Comparison of ENCODE assay signal across 23 mouse cellular contexts in the genomic region with DNA sequence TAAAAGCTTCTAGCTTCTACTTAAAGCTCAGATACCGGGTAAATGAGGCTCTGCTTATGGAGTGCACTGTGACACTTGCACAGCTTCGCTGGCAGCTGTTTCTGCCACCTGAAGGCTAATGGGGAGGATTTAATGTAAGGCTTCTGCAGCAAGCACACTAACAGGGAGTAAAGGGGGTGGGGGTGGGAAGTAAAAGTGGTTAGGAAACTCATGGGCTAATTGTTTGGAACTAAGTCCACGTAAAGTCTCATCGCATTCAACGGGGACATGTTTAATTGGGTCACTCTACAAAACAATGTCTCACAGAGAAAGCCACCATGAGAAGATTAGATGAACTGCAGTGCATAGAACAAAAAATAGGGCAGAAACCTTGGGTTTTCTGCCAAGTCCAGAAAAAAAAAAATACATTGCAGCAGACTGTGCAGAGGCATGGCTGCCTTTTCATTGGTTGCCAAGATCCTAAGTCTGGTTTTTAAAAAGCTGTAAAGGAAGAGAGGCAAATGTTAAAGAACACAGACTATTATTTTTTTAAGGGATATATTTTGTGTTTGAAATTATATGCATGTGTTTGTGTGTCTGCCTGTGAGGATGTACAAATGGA. TPM values are rescaled to one million over a fixed set of nuclear protein-coding genes. Genes with fewer than 3 reads are reported as not detected.
DNase-seq lines count a peak whose midpoint lies in the region; ATAC-seq and TF ChIP-seq lines count a peak whose summit lies in the region.
"Had no signal": no experiment of that assay in that cellular context is flagged by ENCODE, and none has a peak within 500 bp of the region (broad histone marks: within the 10 kb centered on the region; RNA-seq: fewer than 3 reads in every experiment).

No protein-coding gene starts in this region.

- no peak; the same call in 1 of the 2 replicates for TF ChIP-seq CTCF in left cerebral cortex, adult 2 months (IDR thresholded peaks at IDR 0.05)

- peak; percentile 54; the same call in 1 of the 2 replicates for ATAC-seq in forebrain, embryonic 14.5 days
- ATAC-seq in forebrain, embryonic 11.5 days (replicated peaks; ENCODE audit: low FRiP score): no peak
- ATAC-seq in granulocyte monocyte progenitor cell, adult 5-6 weeks (replicated peaks; ENCODE audit: poor library complexity, severe bottlenecking): no peak
- ATAC-seq: midbrain, embryonic 13.5 days had no signal

- intact Hi-C loops in left cerebral cortex, adult 2 months (cut with DNase I): no loop called here

- no peak overlapping the region for H3K9ac ChIP-seq in forebrain, embryonic 14.5 days (ENCODE audit: low read length)
- H3K9ac ChIP-seq in forebrain, embryonic 11.5 days (ENCODE audit: low read length): no peak overlapping the region
- H3K9ac ChIP-seq: heart, embryonic 15.5 days; limb, embryonic 13.5 days; liver, embryonic 13.5 days; lung, embryonic 15.5 days; midbrain, embryonic 13.5 days; neural tube, embryonic 15.5 days had no signal

- H3K27ac ChIP-seq in forebrain, embryonic 14.5 days (ENCODE audit: low read depth, low read length): no peak overlapping the region
- H3K27ac ChIP-seq in forebrain, embryonic 11.5 days (ENCODE audit: low read depth, low read length): no peak overlapping the region
- H3K27ac ChIP-seq in left cerebral cortex, adult 2 months: 0 out of 2 replicates have a peak overlapping the region, but pooled peaks have one; percentile 56
- H3K27ac ChIP-seq: heart, adult 2 months; heart, embryonic 15.5 days; limb, embryonic 13.5 days; liver, embryonic 13.5 days; lung, embryonic 15.5 days; midbrain, embryonic 13.5 days; neural tube, embryonic 15.5 days; stomach, postnatal 0 days had no signal

- H3K36me3 ChIP-seq in forebrain, embryonic 14.5 days (ENCODE audit: control insufficient read depth, insufficient read depth, low read length): no peaks in the 10 kb centered on the region
- no peaks in the 10 kb centered on the region for H3K36me3 ChIP-seq in forebrain, embryonic 11.5 days (ENCODE audit: control insufficient read depth, insufficient read depth, low read length)
- H3K36me3 ChIP-seq: heart, embryonic 15.5 days; limb, embryonic 13.5 days; liver, embryonic 13.5 days; lung, embryonic 15.5 days; midbrain, embryonic 13.5 days; neural tube, embryonic 15.5 days had no signal

- DNase-seq in adrenal gland, adult 2 months: peak; percentile 26
- no peak for DNase-seq in adrenal gland, postnatal 4 days (ENCODE audit: low spot score in 2 of 2)
- DNase-seq in forebrain, embryonic 14.5 days (ENCODE audit: low spot score): peak; percentile 65
- no peak for DNase-seq in forebrain, embryonic 11.5 days (ENCODE audit: low spot score)
- no peak for DNase-seq in left cerebral cortex, adult 2 months (ENCODE audit: extremely low spot score in 1 of 2, low spot score in 2 of 2)
- DNase-seq in left cerebral cortex, adult 8-10 months (ENCODE audit: low spot score in 2 of 2): no peak
- DNase-seq in Muller cell, postnatal 12 days (ENCODE audit: inconsistent ontology term): peak; percentile 68
- DNase-seq: cerebellum, adult 11-12 months; cerebellum, postnatal 36 days; gastrocnemius, postnatal 10 days; heart, adult 2 months; kidney, adult 8-10 months; kidney, postnatal 25 days; liver, embryonic 13.5 days had no signal

- H3K4me3 ChIP-seq in forebrain, embryonic 14.5 days (ENCODE audit: low read depth, low read length): no peak overlapping the region
- no peak overlapping the region for H3K4me3 ChIP-seq in forebrain, embryonic 11.5 days (ENCODE audit: low read depth, low read length)
- no peak overlapping the region for H3K4me3 ChIP-seq in left cerebral cortex, adult 2 months
- H3K4me3 ChIP-seq: heart, adult 2 months; heart, embryonic 15.5 days; limb, embryonic 13.5 days; liver, embryonic 13.5 days; lung, embryonic 15.5 days; midbrain, embryonic 13.5 days; neural tube, embryonic 15.5 days had no signal

- no peaks in the 10 kb centered on the region for H3K9me3 ChIP-seq in forebrain, embryonic 14.5 days (replicated peaks; ENCODE audit: control insufficient read depth, low read length)
- H3K9me3 ChIP-seq in forebrain, embryonic 11.5 days (ENCODE audit: control insufficient read depth, low read length): no peaks in the 10 kb centered on the region
- H3K9me3 ChIP-seq: heart, embryonic 15.5 days; liver, embryonic 13.5 days; lung, embryonic 15.5 days; midbrain, embryonic 13.5 days; neural tube, embryonic 15.5 days had no signal

- 10% methylated on average over 5 of the region's 5 CpGs for WGBS in forebrain, embryonic 14.5 days
- 48% methylated on average over 5 of the region's 5 CpGs for WGBS in forebrain, embryonic 11.5 days

- H3K4me1 ChIP-seq in forebrain, embryonic 14.5 days (ENCODE audit: control insufficient read depth, insufficient read depth, low read length): peaks cover 3% of the 10 kb centered on the region; the same call in 1 of the 2 replicates
- no peaks in the 10 kb centered on the region for H3K4me1 ChIP-seq in forebrain, embryonic 11.5 days (replicated peaks; ENCODE audit: control insufficient read depth, insufficient read depth, low read length)
- H3K4me1 ChIP-seq: heart, embryonic 15.5 days; limb, embryonic 13.5 days; liver, embryonic 13.5 days; lung, embryonic 15.5 days; neural tube, embryonic 15.5 days had no signal

- no peaks in the 10 kb centered on the region for H3K27me3 ChIP-seq in forebrain, embryonic 14.5 days (replicated peaks; ENCODE audit: control insufficient read depth, insufficient read depth, low read length)
- no peaks in the 10 kb centered on the region for H3K27me3 ChIP-seq in forebrain, embryonic 11.5 days (ENCODE audit: control insufficient read depth, insufficient read depth, low read length)
- H3K27me3 ChIP-seq: heart, embryonic 15.5 days; limb, embryonic 13.5 days; lung, embryonic 15.5 days; neural tube, embryonic 15.5 days had no signal

- no peak overlapping the region for H3K4me2 ChIP-seq in forebrain, embryonic 14.5 days (ENCODE audit: low read length)
- no peak overlapping the region; the same call in 1 of the 2 replicates for H3K4me2 ChIP-seq in forebrain, embryonic 11.5 days (ENCODE audit: low read depth, low read length, severe bottlenecking)
- H3K4me2 ChIP-seq: heart, embryonic 15.5 days; limb, embryonic 13.5 days; liver, embryonic 13.5 days; lung, embryonic 15.5 days; midbrain, embryonic 13.5 days; neural tube, embryonic 15.5 days had no signal

RNA-seq across cellular contexts. Expression of a gene that starts 7.3 kb away (rescaled TPM):
- total RNA-seq in adrenal gland, adult 2 months (2021): 10 to 100 TPM; 45.7 to 53.0 TPM
- polyA plus RNA-seq in adrenal gland, adult 2 months (2012; rRNA removed): 15.0 and 20.8 TPM in 2 replicates
- total RNA-seq in adrenal gland, postnatal 4 days (2021): 10 to 100 TPM; 87.3 to 89.4 TPM
- polyA plus RNA-seq in forebrain, embryonic 14.5 days (2014; fragmentation: Nextera tagmentation; extraction: Ambion mirVana): 15.0 and 17.0 TPM in 2 replicates
- 25.0 and 26.7 TPM in 2 replicates for polyA plus RNA-seq in forebrain, embryonic 11.5 days (2014; fragmentation: Nextera tagmentation; extraction: Ambion mirVana)
- 100 to 1,000 TPM in 1 of 2 experiments, 10 to 100 TPM in 1; 96.5 to 105 TPM for total RNA-seq in left cerebral cortex, adult 2 months (2021)
- 10 to 100 TPM; 92.6 to 96.8 (median 94.1) TPM for total RNA-seq in left cerebral cortex, adult 8-10 months (2022)
- total RNA-seq in granulocyte monocyte progenitor cell, adult 5-6 weeks (2014; fragmentation: Nextera tagmentation): 2.7 and 3.7 TPM in 2 replicates
- total RNA-seq in granulocyte monocyte progenitor cell, adult 5-6 weeks (2017): 6.4 and 7.1 TPM in 2 replicates

RNA-seq across cellular contexts. Expression of a gene that starts 52.6 kb away (rescaled TPM):
- total RNA-seq in adrenal gland, adult 2 months (2021): 100 to 1,000 TPM in 1 of 2 experiments, 10 to 100 TPM in 1; 60.0 to 191 TPM
- 124 and 173 TPM in 2 replicates for polyA plus RNA-seq in adrenal gland, adult 2 months (2012; rRNA removed)
- 100 to 1,000 TPM in 1 of 2 experiments, 10 to 100 TPM in 1; 88.1 to 103 TPM for total RNA-seq in adrenal gland, postnatal 4 days (2021)
- 26.9 and 29.1 TPM in 2 replicates for polyA plus RNA-seq in forebrain, embryonic 14.5 days (2014; fragmentation: Nextera tagmentation; extraction: Ambion mirVana)
- polyA plus RNA-seq in forebrain, embryonic 11.5 days (2014; fragmentation: Nextera tagmentation; extraction: Ambion mirVana): 26.6 and 27.1 TPM in 2 replicates
- total RNA-seq in left cerebral cortex, adult 2 months (2021): 10 to 100 TPM; 53.8 to 56.3 TPM
- total RNA-seq in left cerebral cortex, adult 8-10 months (2022): 10 to 100 TPM; 47.4 to 51.3 (median 50.4) TPM
- not detected in 2 replicates for total RNA-seq in granulocyte monocyte progenitor cell, adult 5-6 weeks (2014; fragmentation: Nextera tagmentation)
- not detected in 2 replicates for total RNA-seq in granulocyte monocyte progenitor cell, adult 5-6 weeks (2017)
- total RNA-seq: hematopoietic stem cell, adult 5-6 weeks; megakaryocyte progenitor cell, adult 5-6 weeks had no signal

Comparison
In these comparisons a context has a peak if more than half of its experiments do, and no peak if none do; other contexts are left out.
1. DNase-seq: peak in adrenal gland, adult 2 months (single experiment), forebrain, embryonic 14.5 days (single experiment) and Muller cell, postnatal 12 days (single experiment); none in adrenal gland, postnatal 4 days (0 of 2), forebrain, embryonic 11.5 days (single experiment), left cerebral cortex, adult 2 months (0 of 2) and left cerebral cortex, adult 8-10 months (0 of 2).
2. RNA of a gene that starts 7.3 kb away (total RNA-seq): 96.5 to 105 TPM in left cerebral cortex, adult 2 months, 92.6 to 96.8 TPM in left cerebral cortex, adult 8-10 months, 87.3 to 89.4 TPM in adrenal gland, postnatal 4 days and 45.7 to 53.0 TPM in adrenal gland, adult 2 months; 2.7 to 7.1 TPM in granulocyte monocyte progenitor cell, adult 5-6 weeks; every median in the first group is over 4 times any median in the second.
3. RNA of a gene that starts 52.6 kb away (total RNA-seq): 60.0 to 191 TPM in adrenal gland, adult 2 months, 88.1 to 103 TPM in adrenal gland, postnatal 4 days, 53.8 to 56.3 TPM in left cerebral cortex, adult 2 months and 47.4 to 51.3 TPM in left cerebral cortex, adult 8-10 months; not detected in granulocyte monocyte progenitor cell, adult 5-6 weeks; every median in the first group is over 10 times any median in the second.